Mouse (Mus musculus): ENCODE results near the gene Kctd19.

Gene Kctd19

DNA sequence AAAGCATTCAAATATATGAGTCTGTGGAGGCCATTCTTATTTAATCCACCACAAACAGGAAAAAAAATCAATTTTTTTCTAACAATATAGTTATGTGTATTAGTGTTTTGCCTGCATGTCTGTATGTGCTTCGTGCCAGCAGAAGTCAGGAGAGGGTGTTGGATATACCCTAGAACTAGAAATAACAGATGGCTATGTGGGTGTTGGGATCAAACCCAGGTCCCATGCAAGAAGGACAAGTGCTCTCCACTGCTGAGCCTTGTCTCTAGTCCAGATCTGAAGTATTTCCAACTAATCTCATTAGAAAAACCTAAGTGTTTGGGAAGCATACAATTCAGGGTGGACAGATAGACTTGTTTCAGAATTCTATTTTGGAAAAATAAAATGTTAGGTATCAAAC lies 8.7 kb upstream of the Kctd19 start:
- DNase-seq (ENCODE audit: inconsistent ontology term): no peak

DNA sequence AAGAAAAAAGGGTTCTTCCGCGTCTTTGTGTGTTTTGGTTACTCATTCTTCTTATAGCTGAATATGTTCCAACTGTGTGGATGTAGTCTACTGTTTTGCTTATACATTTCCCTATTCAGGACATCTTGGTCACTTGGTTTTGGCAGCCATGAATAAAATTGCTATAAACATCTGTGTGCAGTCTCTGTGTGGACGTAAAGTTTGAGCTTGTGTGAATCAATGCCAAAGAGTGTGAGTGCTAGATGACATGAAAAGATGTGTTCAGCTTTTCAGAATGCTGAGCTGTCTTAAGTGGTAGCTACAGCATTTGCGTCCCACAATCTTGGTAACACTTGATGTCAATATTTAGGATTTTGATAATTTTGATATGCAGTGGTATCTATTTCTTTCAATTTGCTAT lies 6.5 kb upstream of the Kctd19 start:
- DNase-seq (ENCODE audit: inconsistent ontology term): no peak

DNA sequence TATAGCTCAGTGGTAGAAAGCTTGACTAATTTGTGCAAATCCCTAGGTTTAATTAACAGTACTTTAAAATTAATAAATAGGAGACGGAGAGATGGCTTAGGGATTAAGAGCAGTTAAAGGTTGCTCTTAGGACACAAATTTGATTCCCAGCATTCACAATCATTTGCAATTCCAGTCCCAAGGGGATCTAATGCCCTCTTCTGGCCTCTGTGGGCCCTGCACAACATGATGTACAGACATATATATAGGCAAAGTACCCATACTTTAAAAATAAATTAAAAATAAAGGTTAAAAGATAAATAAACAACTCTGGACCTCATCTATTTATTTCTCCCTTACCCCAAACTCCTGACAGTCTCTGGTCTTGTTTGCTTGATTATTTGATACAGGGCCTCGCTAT lies 5.7 kb upstream of the Kctd19 start:
- DNase-seq (ENCODE audit: inconsistent ontology term): no peak

DNA sequence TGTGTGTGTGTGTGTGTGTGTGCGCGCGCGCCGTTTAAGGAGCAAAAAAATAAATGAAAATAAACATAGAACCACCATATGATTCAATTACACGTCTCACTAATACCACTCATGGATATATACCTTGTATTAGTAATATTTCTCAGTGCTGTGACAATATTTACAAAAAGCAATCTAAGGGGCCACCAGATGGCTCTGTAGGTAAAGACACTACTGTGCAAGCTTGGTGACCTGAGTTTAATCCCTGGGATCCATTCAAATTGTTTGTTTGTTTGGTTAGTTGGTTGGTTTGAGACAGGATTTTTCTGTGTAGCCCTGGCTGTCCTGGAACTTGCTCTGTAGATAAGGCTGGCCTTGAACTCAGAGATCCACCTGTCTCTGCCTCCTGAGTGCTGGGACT lies 3.4 kb downstream of the Kctd19 start:
- no peak for DNase-seq (ENCODE audit: inconsistent ontology term)

DNA sequence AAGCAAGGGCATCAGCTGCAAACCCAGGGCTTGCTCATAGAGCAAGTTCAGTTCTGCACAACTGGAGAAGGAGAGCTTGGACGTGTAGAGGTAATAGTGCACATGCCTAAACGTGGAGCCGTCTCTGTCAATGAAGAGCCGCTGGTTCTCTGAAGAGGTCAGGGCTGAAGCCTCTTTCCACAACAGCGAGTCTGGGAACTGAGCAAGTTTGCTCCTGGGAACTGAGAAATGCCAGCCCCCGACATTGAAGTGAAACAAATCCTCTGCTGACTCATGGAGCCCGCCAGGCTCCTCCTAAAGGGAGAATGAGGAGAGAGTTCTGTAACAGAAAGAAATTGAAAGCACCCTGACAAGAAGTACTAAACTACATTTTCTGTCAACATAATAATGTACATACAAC lies 5.0 kb downstream of the Kctd19 start:
- DNase-seq (ENCODE audit: inconsistent ontology term): peak; percentile 28

DNA sequence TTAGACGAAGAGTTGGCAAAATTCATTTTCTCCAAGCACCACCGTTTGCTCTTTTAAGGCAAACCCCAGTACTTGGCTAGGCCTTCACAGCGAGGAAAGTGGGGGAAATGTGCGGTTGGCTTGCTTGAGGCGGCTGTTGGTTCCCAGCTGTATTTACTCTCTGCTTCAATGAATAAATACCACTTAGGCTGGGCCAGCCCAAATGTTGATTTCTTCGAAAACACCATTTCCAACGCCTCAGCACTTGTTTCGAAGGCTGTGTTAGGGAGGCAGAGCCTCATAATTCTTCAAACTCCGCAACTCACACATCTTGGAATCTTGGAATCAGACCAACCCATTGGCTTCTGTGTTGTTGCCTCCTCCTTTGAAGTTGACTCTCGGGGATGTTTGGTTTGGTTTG lies 6.9 kb downstream of the Kctd19 start:
- DNase-seq (ENCODE audit: inconsistent ontology term): no peak

DNA sequence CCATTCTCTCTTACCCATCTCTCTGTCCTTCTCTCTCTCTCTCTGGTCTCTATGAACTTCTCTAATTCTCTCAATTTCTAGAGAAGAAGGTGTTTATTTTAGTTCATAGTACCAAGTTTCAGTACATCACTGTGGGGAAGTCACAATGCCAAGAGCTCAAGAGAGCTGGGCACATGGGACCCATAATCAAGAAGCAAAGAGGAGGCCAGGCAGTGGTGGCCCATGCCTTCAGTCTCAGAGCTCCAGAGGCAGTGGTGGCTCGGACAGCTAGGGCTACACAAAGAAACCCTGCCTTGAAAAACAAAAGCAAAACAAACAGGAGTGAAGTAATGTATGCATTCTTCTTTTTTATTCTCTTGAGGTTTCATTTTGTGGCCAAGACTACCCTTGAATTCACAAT lies 8.8 kb downstream of the Kctd19 start:
- DNase-seq (ENCODE audit: inconsistent ontology term): no peak

DNA sequence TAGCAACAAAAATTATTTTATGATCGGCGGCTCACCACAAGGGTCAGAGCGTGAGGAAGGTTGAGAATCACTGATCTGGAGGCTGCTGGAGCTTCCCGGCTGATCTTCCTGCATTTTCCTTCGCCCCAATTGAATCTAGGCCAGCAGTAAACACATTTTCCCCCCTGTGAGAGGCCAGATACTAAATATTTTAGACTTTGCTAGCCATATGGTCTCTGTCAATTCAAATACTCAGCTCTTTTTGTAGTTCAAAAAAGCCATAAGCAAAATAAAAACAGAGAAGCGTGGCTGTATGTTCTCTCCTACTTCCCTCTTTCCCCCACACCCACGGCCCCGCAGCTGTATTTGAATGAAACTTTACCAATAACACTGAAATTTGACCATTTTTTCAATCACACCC lies 9.8 kb downstream of the Kctd19 start:
- no peak for DNase-seq (ENCODE audit: inconsistent ontology term)

DNA sequence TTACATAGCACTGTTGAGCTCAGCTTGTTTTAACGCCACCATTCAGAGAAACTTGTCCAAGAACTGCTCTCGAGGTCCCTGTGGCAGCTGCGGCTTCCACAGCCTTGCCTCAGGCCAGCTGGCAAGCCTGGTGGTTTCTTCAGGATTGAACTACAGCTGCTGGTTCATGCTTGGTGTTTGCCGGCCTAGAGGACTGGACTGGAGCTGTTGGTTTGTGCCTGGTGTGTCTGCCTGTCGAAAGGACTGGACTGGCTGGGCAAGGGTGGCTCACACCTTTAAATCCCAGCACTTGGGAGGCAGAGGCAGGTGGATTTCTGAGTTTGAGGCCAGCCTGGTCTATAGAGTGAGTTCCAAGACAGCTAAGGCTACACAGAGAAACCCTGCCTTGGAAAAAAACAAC lies 13.3 kb downstream of the Kctd19 start:
- no peak for DNase-seq (ENCODE audit: inconsistent ontology term)

DNA sequence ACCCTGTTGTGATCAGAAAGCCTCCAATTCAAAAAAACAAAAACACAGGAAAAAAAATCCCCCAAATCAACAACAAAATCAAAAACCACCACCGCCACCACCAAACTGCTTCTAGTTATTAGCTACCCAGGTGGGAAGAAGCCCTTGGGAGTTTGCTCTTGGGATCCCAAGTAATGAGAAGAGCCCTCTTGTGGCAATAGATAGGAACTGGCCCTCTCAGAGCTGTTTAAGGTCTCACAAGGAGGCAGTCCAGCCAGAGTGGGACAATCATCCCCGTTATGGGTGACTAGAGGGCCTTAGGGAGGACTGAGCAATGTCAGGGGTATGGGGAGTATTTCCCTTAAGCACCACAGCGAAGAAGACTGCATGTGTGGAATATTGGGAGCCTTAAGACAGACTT lies 15.6 kb downstream of the Kctd19 start:
- peak; percentile 39 for DNase-seq (ENCODE audit: inconsistent ontology term)

DNA sequence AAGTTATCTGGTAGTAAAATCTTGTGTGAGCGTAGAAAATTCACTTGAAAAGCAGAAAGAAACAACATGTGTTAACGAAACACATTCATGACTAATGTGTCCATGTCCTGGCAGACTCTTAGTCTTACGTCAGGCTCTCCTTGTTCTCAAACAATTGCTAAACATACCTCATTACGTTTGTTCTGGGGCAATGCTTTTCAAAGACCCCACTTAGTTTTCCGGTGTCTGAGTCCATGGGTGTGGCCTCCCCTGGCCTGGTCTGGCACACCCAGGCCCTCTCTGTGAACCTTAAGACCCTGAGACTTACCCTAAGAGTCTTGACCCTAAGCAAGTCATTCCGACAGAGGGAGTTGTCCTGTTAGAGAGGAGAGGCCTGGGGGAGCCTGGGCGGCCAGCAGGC lies 19.4 kb downstream of the Kctd19 start:
- no peak for DNase-seq (ENCODE audit: inconsistent ontology term)

DNA sequence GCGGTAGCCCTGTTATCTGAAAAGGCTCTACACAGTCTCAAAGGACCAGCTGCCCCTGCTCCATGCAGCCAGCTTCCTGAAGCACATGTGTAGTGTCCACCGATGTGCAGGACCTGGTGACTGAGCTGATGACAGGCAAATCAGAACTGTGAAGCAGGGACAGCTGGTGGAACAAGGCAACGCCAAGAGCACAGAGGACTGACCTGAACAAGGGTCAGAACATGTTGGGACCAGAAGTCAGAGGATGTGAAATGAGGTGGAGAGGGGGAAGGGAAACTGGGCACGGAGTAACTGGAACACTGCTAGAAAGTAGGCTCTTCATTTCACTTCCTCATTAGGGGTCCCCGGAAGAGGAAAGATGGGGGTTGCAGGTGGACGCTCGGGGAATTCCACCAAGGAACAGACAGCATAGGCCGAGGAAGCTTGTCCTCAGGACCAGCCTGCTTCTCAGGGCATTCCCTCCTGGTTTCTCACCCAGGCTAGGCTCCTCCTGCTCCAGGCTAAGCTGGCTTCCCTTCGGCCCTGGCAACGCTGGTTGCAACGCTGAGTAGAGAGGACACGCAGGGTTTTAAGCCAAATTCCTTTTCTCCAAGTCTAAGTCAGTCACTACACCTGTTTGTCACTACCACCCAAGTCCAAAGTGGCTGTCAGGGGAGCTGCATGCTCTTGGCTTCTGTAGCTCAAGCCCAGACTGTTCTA lies 20.1 kb downstream of the Kctd19 start:
- DNase-seq (ENCODE audit: inconsistent ontology term): no peak

DNA sequence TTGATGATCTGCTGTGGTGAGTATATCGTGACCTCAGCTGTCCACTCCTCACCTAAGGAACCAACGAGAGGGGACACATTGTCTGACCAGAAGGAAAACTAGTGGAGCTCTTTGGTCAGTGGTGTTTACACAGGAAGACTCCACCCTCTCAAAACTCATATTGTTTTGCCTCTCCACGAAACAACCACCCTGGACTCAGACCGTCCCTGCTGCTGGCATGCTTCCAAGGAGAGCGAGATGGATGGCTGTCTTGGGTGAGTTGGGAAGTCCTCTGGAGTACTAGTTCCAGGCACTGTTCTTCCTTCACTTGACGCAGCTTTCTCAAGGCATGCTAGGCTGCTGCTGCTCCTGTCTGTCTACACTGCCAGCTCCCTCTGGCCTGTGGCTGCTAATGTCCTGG lies 24.2 kb downstream of the Kctd19 start:
- DNase-seq (ENCODE audit: inconsistent ontology term): no peak

DNA sequence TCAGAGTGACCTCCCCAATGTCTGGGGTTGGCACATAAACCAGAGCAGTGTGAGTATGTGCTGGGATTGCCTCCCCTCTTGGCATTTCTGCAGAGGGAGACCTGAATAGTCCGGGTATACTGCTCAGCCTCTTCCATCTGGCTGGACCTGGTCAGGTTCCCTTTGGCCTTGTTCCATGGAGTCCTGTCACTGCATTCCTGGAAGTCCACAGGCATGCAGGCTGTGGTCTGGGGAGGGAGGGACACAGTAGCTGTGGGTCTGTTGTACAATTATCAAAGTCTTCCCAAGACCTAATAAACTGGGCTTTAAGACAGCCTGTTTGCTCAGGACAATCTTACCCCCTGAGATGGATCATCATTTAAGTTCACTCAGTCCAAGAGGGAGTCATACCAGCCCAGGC lies 26.2 kb downstream of the Kctd19 start:
- DNase-seq (ENCODE audit: inconsistent ontology term): peak; percentile 92

DNA sequence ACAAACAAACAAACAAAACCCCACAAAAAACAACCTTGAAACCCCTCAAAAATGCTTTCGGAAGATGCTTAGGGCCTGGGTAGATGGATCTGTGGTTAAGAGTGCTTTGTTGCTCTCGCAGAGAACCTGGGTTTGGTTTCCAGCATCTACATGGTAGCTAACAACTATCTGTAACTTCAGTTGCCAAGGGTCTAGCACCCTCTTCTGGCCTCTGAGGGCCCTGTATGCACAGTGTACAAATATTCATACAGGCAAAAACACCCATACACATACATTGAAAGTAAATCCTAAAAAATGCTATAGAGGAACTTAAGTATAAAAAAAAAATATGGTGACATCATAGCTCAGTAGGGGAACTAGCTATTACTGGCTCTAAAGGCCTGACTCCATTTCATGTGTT lies 29.2 kb downstream of the Kctd19 start:
- no peak for DNase-seq (ENCODE audit: inconsistent ontology term)

DNA sequence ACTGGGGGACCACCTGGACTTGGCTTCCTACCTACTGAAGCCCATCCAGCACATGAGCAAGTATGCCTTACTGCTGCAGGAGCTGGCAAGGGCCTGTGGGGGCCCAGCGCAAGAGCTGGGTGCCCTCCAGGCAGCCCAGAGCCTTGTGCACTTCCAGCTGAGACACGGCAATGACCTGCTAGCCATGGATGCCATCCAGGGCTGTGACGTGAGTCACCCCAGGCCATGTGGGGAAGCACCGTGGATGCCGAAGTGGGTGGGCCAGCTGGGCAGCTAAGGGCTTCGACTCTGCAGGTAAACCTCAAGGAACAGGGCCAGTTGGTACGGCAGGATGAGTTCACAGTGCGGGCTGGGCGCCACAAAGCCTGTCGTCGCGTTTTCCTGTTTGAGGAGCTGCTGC lies 33.0 kb downstream of the Kctd19 start:
- DNase-seq (ENCODE audit: inconsistent ontology term): no peak

DNA sequence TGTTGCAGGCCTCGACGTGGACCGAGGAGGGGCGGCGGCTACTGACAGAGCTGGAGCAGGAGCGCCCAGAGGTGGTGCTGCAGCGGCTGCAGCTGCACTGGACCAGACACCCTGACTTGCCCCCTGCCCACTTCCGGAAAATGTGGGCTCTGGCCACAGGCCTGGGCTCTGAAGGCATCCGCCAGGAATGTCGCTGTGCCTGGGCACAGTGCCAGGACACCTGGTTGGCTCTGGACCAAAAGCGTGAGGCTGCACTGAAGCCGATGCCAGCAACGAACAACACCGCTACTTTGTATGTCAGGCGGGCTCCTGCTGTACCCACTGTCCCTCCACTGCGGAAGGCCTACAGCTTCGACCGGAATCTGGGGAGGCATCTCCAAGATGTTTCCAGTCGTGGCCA lies 34.6 kb downstream of the Kctd19 start:
- peak; percentile 71 for DNase-seq (ENCODE audit: inconsistent ontology term)

DNA sequence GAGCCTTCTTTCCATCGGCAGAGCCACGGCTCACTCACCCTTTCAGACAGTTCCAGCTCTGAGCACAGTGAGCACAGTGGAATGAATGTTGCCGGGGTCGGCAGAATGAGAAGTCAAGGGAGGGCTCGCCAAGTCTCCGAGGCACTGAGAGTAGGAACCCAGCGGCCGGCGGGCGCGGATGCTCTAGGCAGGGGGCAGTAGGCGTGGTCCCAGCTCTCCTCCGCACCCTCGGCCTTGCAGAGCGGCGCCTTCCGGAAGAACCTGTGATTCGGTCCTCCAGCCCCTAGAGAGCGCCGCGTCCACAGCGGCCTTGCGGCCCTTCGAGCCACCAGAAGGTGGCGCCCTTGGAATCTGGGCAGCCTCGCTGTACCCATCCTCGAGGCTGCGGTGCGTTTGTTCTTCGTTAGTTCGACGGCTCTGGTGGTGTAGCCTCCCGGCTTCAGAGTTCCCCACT lies 38.8 kb downstream of the Kctd19 start:
- DNase-seq (ENCODE audit: inconsistent ontology term): no peak

DNA sequence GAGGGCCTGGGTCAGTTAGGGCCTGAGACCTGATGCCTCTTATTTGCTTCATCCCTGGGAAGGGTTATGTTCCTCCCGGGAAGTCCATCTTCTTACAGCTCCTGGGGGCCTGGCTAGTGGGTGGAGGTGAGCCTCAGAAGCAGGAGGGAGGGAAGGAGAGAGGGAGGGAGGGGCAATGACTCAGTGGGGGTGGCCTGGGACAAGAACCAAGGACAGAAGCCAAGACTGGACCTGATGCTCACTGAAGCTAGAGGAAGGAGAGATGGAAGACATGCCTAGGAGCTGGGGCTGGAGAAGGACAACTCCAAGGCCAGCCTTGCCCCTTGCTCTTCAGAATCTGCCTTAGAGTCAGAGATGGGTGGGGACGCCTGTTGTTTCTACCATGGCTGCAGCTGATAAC lies 40.3 kb downstream of the Kctd19 start, which contains the start of gene Plekhg4:
TSS of gene Plekhg4 (plus strand) at position 243 of the 400 bp plus-strand sequence.
- no peak for DNase-seq (ENCODE audit: inconsistent ontology term)

DNA sequence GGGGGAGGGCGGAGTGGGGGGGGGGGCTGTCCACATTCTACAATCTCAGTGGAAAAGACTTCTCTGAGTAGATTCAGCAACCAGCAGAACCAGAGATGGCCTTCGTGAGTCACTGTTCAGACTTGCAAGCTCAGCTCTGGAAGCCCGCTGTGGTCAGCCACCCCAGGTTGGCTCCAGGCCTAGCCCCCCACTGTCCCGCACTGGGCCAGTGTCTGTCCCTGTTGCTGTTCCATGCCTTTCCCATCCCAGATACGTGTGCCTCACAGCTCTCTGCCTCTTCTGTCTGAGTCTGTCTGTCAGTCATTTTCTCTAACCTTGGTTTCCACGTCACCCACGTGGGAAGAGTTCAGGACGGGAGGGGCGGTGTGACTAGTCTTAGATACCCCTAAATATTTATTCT lies 40.8 kb downstream of the Kctd19 start:
- DNase-seq (ENCODE audit: inconsistent ontology term): peak; percentile 85

DNA sequence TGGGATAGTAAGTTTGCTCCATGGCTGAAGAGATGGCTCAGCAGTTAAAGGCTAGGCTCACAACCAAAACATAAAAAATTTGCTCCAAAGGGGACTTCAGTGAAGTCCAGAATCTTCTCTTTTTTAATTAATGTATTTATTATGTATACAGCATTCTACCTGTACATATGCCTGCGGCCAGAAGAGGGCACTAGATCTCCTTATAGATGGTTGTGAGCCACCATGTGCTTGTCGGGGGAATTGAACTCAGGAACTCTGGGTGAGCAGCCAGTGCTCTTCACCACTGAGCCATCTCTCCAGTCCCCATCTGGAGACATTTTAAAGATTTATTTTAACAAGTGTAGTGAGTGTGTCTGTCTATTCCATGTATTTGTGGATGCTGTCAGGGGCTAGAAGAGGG lies 46.2 kb downstream of the Kctd19 start:
- DNase-seq (ENCODE audit: inconsistent ontology term): no peak

DNA sequence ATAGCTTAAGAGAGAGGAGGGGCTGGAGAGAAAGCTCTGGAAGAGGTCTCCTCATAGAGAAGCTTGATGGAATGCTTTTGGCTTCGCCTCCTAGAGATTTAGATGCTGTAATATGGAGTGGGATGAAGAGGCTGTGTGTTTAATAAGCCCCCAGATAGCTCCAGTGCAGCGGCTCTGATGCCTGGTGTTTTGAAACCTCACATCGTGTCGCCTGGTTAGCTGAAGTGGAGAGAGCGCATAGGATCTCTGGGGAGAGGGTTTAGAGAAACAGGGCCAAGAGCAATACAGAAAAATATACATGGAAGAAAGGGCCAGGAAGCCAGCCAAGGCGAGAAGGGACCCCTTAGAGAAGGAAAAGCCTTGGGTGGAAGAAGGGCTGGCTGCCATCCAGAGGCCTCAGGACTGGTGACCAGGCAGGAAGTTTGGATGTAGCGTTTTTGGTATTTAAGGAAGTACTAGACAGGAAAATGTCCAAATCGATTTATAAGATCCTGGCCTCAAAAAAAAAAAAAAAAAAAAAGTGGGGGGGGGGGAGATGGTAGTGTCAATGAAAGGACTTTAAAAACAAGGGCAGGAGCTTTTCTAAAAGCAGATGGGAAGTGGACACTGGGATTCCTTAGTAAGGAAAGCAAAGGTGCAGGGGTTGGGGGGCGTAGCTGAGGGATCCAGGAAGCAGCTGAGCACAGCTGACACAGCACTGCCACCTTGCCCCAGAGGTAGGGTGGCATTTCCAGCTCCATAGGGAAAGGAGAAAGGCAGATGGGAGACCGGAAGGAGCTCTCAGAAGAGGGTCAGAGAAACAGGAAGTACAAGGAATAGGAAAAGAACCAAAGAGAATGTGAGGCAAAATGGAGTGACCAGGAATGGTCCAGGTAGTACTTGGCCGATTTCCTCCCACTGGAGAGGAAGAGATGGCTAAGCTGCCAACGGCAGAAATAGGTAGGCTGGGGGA lies 51.3 kb downstream of the Kctd19 start:
- no peak for DNase-seq (ENCODE audit: inconsistent ontology term)

DNA sequence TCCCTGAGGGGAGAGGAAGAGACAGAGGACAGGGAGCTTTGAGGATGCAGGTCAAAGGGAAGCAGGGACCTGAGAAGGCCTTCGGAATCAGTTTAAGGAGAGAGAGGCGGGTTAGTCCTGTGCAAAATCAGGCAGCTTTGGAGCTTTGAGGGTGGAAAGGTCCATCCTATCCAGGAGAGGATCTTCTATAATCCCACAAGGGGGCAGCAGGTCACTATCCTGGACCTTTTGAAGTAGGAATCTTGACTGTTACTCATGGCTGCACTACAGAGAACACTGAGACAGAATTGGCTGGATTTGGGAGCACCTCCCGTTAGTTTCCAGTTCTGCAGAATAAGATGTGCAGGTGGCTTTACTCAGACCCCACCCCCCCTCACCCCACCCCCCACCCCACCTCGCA lies 53.7 kb downstream of the Kctd19 start:
- peak; percentile 49 for DNase-seq (ENCODE audit: inconsistent ontology term)

Data from Muller cell, postnatal 12 days (primary cell).